Mouse (Mus musculus) neural tube, embryonic 14.5 days (tissue): ENCODE data around the gene Efhc2. TPM values are rescaled to one million over a fixed set of nuclear protein-coding genes. Genes with fewer than 3 reads are reported as not detected.

ENCODE experiments used
- ATAC-seq: fragments of 200-750 bp; cut with Nextera tagmentation; 2 replicates; pipeline ENCODE4 v1.8.0; 2017; ENCODE audit warnings: low read depth, mild to moderate bottlenecking, moderate TSS enrichment, moderate library complexity
- H3K27ac ChIP-seq: fragments of 300-500 bp; sonication (generic); 2 replicates; pipeline ENCODE4 v1.5.1; 2014; ENCODE audit warnings: low read depth, mild to moderate bottlenecking, control low read depth, low read length, moderate library complexity, mixed read lengths
- H3K27me3 ChIP-seq: fragments of 300-500 bp; sonication (generic); 2 replicates; pipeline ENCODE4 v1.6.1; 2014; ENCODE audit warnings: low read length; ENCODE audit not compliant: control insufficient read depth, insufficient read depth
- H3K36me3 ChIP-seq: fragments of 300-500 bp; sonication (generic); 2 replicates; pipeline ENCODE4 v1.6.1; 2014; ENCODE audit warnings: low read length, mixed read lengths; ENCODE audit not compliant: control insufficient read depth, insufficient read depth
- H3K4me1 ChIP-seq: fragments of 300-500 bp; sonication (generic); 2 replicates; pipeline ENCODE4 v1.6.1; 2014; ENCODE audit warnings: low read length; ENCODE audit not compliant: control insufficient read depth, insufficient read depth
- H3K4me2 ChIP-seq: fragments of 300-500 bp; sonication (generic); 2 replicates; pipeline ENCODE4 v1.6.1; 2014; ENCODE audit warnings: mild to moderate bottlenecking, low read depth, low read length, control low read depth
- H3K4me3 ChIP-seq: fragments of 300-500 bp; sonication (generic); 2 replicates; pipeline ENCODE4 v1.5.1; 2014; ENCODE audit warnings: low read depth, low read length, control low read depth, mixed read lengths
- H3K9ac ChIP-seq: fragments of 300-500 bp; sonication (generic); replicated peaks from 2 replicates; pipeline ENCODE4 v1.6.1; 2014; ENCODE audit warnings: low read depth, mild to moderate bottlenecking, control low read depth, low read length, mixed read lengths
- H3K9me3 ChIP-seq: fragments of 300-500 bp; sonication (generic); 2 replicates; pipeline ENCODE4 v1.6.1; 2016; ENCODE audit warnings: low read length; ENCODE audit not compliant: control insufficient read depth
- WGBS: fragments of 180-500 bp; shearing (Covaris S2); extraction: QIAGEN DNeasy Blood & Tissue Kit; methylation state at CpG from one replicate; pipeline ENCODE4 v1.1.7; 2014; 5-methylcytosine and 5-hydroxymethylcytosine counted together
- polyA plus RNA-seq: library from polyadenylated mRNA; unstranded; fragments of >200 nt; fragmentation: Nextera tagmentation; extraction: Ambion mirVana; gene quantifications from 2 replicates; pipeline ENCODE4 v1.2.1, GENCODE M21; 2014

Efhc2 gene
- 2.7 and 3.1 TPM in 2 replicates for polyA plus RNA-seq

- Histone ChIP-seq H3K4me3 (peak within 1 kb of the TSS; percentile 25), H3K36me3 (no peaks in the 10 kb centered on the region), H3K9ac (0 out of 2 replicates have a peak within 1 kb of the TSS, but pooled peaks have one; percentile 21), H3K27me3 (no peaks in the 10 kb centered on the region), H3K9me3 (no peaks in the 10 kb centered on the region), H3K27ac (no peak within 1 kb of the TSS), H3K4me1 (no peaks in the 10 kb centered on the region), H3K4me2 (peak within 1 kb of the TSS; percentile 53)
- 23% methylated on average over 17 of the region's 19 CpGs for WGBS
- ATAC-seq: peak; percentile 82
Measured at GRCm38 (mm10) chrX:17319126-17319583, at the start of gene Efhc2. Efhc2 (minus strand) TSS chrX:17319368.

- 80% methylated on average over 2 of the region's 2 CpGs for WGBS
- H3K4me3 ChIP-seq: no peak overlapping the region
- H3K27ac ChIP-seq: no peak overlapping the region
- no peak overlapping the region for H3K4me2 ChIP-seq
- no peak overlapping the region for H3K9ac ChIP-seq
- no peaks in the 10 kb centered on the region for H3K36me3 ChIP-seq
- no peak for ATAC-seq
- H3K4me1 ChIP-seq: no peaks in the 10 kb centered on the region
- no peaks in the 10 kb centered on the region for H3K9me3 ChIP-seq
- H3K27me3 ChIP-seq: no peaks in the 10 kb centered on the region
Measured at GRCm38 (mm10) chrX:17365114-17365513, 45.9 kb upstream of the Efhc2 start.

- Histone ChIP-seq H3K4me3 (no peak overlapping the region), H3K4me1 (no peaks in the 10 kb centered on the region), H3K36me3 (no peaks in the 10 kb centered on the region), H3K9ac (no peak overlapping the region), H3K4me2 (no peak overlapping the region), H3K27ac (no peak overlapping the region), H3K27me3 (no peaks in the 10 kb centered on the region), H3K9me3 (no peaks in the 10 kb centered on the region)
- no peak for ATAC-seq
- WGBS: 87% methylated on average over 3 of the region's 3 CpGs
Measured at GRCm38 (mm10) chrX:17300349-17300880, 18.8 kb downstream of the Efhc2 start.

GRCm38 (mm10) chrX:17283899-17284298, 35.3 kb downstream of the Efhc2 start:
- Histone ChIP-seq H3K4me3 (no peak overlapping the region), H3K9ac (no peak overlapping the region), H3K4me2 (no peak overlapping the region), H3K9me3 (no peaks in the 10 kb centered on the region), H3K4me1 (no peaks in the 10 kb centered on the region), H3K27ac (no peak overlapping the region), H3K27me3 (no peaks in the 10 kb centered on the region), H3K36me3 (no peaks in the 10 kb centered on the region)
- 87% methylated on average over 2 of the region's 2 CpGs for WGBS
- ATAC-seq: no peak

GRCm38 (mm10) chrX:17225141-17225540, 94.0 kb downstream of the Efhc2 start:
- no peaks in the 10 kb centered on the region for H3K4me1 ChIP-seq
- no peak overlapping the region for H3K4me3 ChIP-seq
- no peak overlapping the region for H3K9ac ChIP-seq
- H3K27ac ChIP-seq: no peak overlapping the region
- no peaks in the 10 kb centered on the region for H3K27me3 ChIP-seq
- no peaks in the 10 kb centered on the region for H3K36me3 ChIP-seq
- no peaks in the 10 kb centered on the region for H3K9me3 ChIP-seq
- no peak for ATAC-seq
- no peak overlapping the region for H3K4me2 ChIP-seq

GRCm38 (mm10) chrX:17217451-17217850, 101.7 kb downstream of the Efhc2 start:
- ATAC-seq: no peak
- Histone ChIP-seq H3K4me2 (no peak overlapping the region), H3K9me3 (no peaks in the 10 kb centered on the region), H3K9ac (no peak overlapping the region), H3K4me1 (no peaks in the 10 kb centered on the region), H3K27ac (no peak overlapping the region), H3K36me3 (no peaks in the 10 kb centered on the region), H3K27me3 (no peaks in the 10 kb centered on the region), H3K4me3 (no peak overlapping the region)

- no peak for ATAC-seq
- Histone ChIP-seq H3K9ac (no peak overlapping the region), H3K4me2 (no peak overlapping the region), H3K27ac (no peak overlapping the region), H3K4me1 (no peaks in the 10 kb centered on the region), H3K27me3 (no peaks in the 10 kb centered on the region), H3K9me3 (no peaks in the 10 kb centered on the region), H3K4me3 (no peak overlapping the region), H3K36me3 (no peaks in the 10 kb centered on the region)
- 85% methylated on average over 2 of the region's 2 CpGs for WGBS
Measured at GRCm38 (mm10) chrX:17213515-17213914, 105.7 kb downstream of the Efhc2 start.

- 77% methylated on average over 3 of the region's 3 CpGs for WGBS
- no peaks in the 10 kb centered on the region for H3K9me3 ChIP-seq
- H3K4me2 ChIP-seq: no peak overlapping the region
- H3K4me3 ChIP-seq: no peak overlapping the region
- no peak overlapping the region for H3K9ac ChIP-seq
- no peaks in the 10 kb centered on the region for H3K27me3 ChIP-seq
- no peak overlapping the region for H3K27ac ChIP-seq
- ATAC-seq: no peak
- no peaks in the 10 kb centered on the region for H3K36me3 ChIP-seq
- no peaks in the 10 kb centered on the region for H3K4me1 ChIP-seq
Measured at GRCm38 (mm10) chrX:17175748-17176147, 143.4 kb downstream of the Efhc2 start.

GRCm38 (mm10) chrX:17165638-17166037, 153.5 kb downstream of the Efhc2 start:
- H3K9me3 ChIP-seq: no peaks in the 10 kb centered on the region
- no peaks in the 10 kb centered on the region for H3K36me3 ChIP-seq
- no peaks in the 10 kb centered on the region for H3K4me1 ChIP-seq
- WGBS: 93% methylated on average over 1 of the region's 1 CpGs
- no peak overlapping the region for H3K27ac ChIP-seq
- ATAC-seq: no peak
- H3K4me3 ChIP-seq: no peak overlapping the region
- no peak overlapping the region for H3K4me2 ChIP-seq
- H3K27me3 ChIP-seq: no peaks in the 10 kb centered on the region
- H3K9ac ChIP-seq: no peak overlapping the region
